Mouse (Mus musculus): ENCODE results near the gene Gm5617. TPM values are rescaled to one million over a fixed set of nuclear protein-coding genes. Genes with fewer than 3 reads are reported as not detected.
"Not testable (repeated sequence)": the region's sequence is repeated elsewhere in the genome, so short reads cannot be mapped to it uniquely, and the experiment has no call there.

Gene Gm5617
- 10 to 100 TPM; 10.2 to 13.7 TPM for total RNA-seq (2021)
- long read RNA-seq, experiment 1, transcript Gm5617-201 (1 exons, 531 nt) = major isoform, 8 of 8 reads
- long read RNA-seq, experiment 1, partial matches to known transcripts = 0 of 8 reads
- long read RNA-seq, experiment 1, other reads (novel, unspliced or antisense) = 0 of 8 reads
- long read RNA-seq, experiment 2, transcript Gm5617-201 (1 exons, 531 nt) = major isoform, 13 of 13 reads
- long read RNA-seq, experiment 2, partial matches to known transcripts = 0 of 13 reads
- long read RNA-seq, experiment 2, other reads (novel, unspliced or antisense) = 0 of 13 reads

DNA sequence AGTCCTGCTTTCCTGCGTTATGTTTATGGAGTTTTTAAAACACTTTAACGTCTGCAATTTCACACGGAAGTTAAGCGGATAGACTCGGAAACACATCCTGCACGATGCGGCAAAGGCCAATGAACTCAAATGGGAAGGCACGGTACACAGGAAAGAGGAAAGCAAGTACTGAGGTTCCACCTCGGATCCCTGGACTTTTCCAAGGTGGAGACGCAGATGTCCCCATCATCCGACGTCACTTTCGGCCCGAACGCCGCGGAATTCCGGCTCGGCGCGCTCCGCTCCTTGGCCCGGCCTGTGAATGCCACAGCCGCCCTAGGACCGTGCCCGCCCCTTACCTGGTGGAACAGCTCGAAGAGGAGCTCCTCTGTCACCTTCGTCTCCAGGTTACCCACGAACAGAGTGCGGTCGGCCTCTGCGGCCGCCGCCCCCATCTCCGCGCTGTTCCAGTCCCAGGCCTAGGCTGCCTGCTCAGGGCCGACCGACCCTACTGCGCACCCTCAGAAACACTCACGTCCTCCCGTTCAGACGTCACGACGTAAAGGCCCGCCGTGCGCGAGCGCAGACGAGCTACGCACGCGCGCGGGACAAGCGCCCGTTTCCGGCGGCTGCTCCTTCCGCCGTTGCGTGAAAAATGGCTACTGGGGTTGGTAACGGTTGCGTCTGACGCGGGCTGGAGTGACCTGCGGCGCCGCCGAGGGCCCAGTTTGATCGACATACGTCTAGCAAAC lies at the start of gene Gm5617, which contains the start of gene Rbm7:
TSS of gene Gm5617 (plus strand) at position 626 of the 731 bp plus-strand sequence.
TSS of gene Rbm7 (minus strand) at position 483 of the 731 bp plus-strand sequence.
- no peak for TF ChIP-seq CTCF (conservative IDR thresholded peaks at IDR 0.05)
- peak within 1 kb of the TSS; percentile 72 for H3K4me3 ChIP-seq
- peak within 1 kb of the TSS; percentile 94 for H3K27ac ChIP-seq
- DNase-seq (ENCODE audit: low spot score in 2 of 2) = peak; percentile 94 to 96

GRCm38 (mm10) chr9:48447783-48448209 lies 47.4 kb upstream of the Gm5617 start:
- DNase-seq (ENCODE audit: low spot score in 2 of 2) = peak in 1 of 2 experiments; percentile 29

GRCm38 (mm10) chr9:48450066-48450465 lies 45.2 kb upstream of the Gm5617 start:
- no peak for TF ChIP-seq CTCF (conservative IDR thresholded peaks at IDR 0.05)
- H3K27ac ChIP-seq = no peak overlapping the region
- no peak overlapping the region for H3K4me3 ChIP-seq
- no peak for DNase-seq (ENCODE audit: low spot score in 2 of 2)

More at GRCm38 (mm10) chr9:48447783-48448209, 47.4 kb upstream of the Gm5617 start:
- TF ChIP-seq CTCF (conservative IDR thresholded peaks at IDR 0.05) = peak; percentile 79
- H3K4me3 ChIP-seq = no peak overlapping the region
- H3K27ac ChIP-seq = no peak overlapping the region

DNA sequence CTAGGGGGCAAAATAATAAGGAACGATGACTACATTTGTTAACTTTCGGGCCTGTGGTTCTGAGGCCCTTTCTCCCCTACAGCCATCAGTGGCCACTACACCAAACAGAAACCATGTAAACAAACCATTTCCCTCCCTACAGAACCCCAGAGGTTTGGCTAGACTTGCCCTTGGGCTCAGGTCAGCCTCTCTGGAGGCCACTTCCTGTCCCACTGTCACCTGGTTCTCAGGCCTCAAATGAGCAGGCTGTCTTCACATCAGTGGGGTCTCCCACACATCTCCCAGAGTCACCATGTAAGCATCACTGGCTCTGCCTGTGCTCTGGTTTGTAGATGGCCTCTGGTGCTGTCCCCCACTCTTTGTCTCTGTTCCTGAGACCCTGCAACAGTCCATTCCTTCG lies 39.3 kb upstream of the Gm5617 start:
- no peak for DNase-seq (ENCODE audit: low spot score in 2 of 2)
- Histone ChIP-seq H3K4me3 (no peak overlapping the region), H3K27ac (no peak overlapping the region)
- no peak for TF ChIP-seq CTCF (conservative IDR thresholded peaks at IDR 0.05)

GRCm38 (mm10) chr9:48458879-48459278 lies 36.4 kb upstream of the Gm5617 start:
- TF ChIP-seq CTCF (conservative IDR thresholded peaks at IDR 0.05) = peak; percentile 57
- Histone ChIP-seq H3K27ac (no peak overlapping the region), H3K4me3 (no peak overlapping the region)
- DNase-seq (ENCODE audit: low spot score in 2 of 2) = no peak

- DNase-seq (ENCODE audit: low spot score in 2 of 2) = no peak
- Histone ChIP-seq H3K4me3 (no peak overlapping the region), H3K27ac (no peak overlapping the region)
- TF ChIP-seq CTCF (conservative IDR thresholded peaks at IDR 0.05) = no peak
Observed at GRCm38 (mm10) chr9:48459391-48459790, 35.9 kb upstream of the Gm5617 start.

DNA sequence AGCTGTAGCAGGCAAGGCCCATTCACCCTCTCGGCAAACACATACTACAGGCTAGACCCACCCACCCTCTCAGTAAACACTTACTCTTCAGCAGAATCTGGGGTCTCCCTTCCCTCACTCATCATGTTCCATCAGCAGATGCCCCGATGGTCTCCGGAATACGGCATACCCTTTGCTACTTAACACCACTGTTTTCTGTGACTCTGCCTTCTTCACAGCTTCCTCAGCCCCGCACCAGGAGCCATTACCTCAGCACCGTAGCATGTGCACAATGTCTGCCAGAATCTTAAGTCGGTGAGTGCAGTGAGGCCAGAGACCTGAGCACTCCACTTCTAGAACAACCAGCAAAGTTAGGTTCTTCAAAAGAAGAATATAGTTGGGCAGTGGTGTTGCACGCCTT lies 34.5 kb upstream of the Gm5617 start:
- no peak overlapping the region for H3K4me3 ChIP-seq
- TF ChIP-seq CTCF (conservative IDR thresholded peaks at IDR 0.05) = no peak
- no peak overlapping the region for H3K27ac ChIP-seq
- DNase-seq (ENCODE audit: low spot score in 2 of 2) = no peak

DNA sequence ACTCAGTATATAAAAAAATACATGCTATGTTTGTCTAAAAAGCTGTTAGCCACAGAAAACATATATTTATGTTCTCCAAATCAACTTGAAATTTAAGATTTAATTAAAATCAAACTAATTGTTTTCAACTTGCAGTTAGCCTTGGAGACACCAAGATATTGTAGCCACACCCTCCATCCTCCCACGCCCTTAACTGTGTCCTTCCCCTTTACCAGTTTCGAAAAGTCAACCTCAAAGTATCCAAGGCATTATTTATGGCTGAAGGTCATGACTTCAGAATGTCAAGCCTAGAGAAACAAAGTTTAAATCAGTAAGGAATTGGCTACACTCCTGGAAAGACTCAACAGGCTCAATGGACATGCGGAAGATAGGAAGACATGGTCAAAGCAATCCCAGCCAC lies 33.7 kb upstream of the Gm5617 start:
- no peak for TF ChIP-seq CTCF (conservative IDR thresholded peaks at IDR 0.05)
- DNase-seq (ENCODE audit: low spot score in 2 of 2) = no peak
- Histone ChIP-seq H3K27ac (no peak overlapping the region), H3K4me3 (no peak overlapping the region)

DNA sequence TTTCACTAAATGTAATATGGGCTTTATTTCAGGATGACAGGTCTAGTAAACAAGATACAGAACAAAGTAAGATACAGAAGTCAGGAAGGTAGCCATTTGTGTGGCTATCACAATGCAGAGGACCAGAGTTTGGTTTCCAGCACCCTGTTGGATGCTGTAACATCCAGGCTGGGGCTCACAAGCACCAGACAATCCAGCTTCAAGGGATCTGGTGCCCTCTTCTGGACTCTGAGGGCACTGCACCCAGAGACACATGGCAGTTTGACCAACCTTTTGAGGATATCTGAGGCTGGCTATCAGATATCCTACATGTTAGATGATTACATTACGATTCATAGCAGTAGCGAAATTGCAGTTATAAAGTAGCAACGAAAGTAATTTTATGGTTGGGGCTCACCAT lies 29.6 kb upstream of the Gm5617 start:
- TF ChIP-seq CTCF (conservative IDR thresholded peaks at IDR 0.05) = peak; percentile 59
- Histone ChIP-seq H3K4me3 (no peak overlapping the region), H3K27ac (no peak overlapping the region)
- no peak for DNase-seq (ENCODE audit: low spot score in 2 of 2)

GRCm38 (mm10) chr9:48466804-48467203 lies 28.4 kb upstream of the Gm5617 start:
- TF ChIP-seq CTCF (conservative IDR thresholded peaks at IDR 0.05) = peak; percentile 96
- Histone ChIP-seq H3K27ac (no peak overlapping the region), H3K4me3 (no peak overlapping the region)
- DNase-seq (ENCODE audit: low spot score in 2 of 2) = peak; percentile 25 to 65

DNA sequence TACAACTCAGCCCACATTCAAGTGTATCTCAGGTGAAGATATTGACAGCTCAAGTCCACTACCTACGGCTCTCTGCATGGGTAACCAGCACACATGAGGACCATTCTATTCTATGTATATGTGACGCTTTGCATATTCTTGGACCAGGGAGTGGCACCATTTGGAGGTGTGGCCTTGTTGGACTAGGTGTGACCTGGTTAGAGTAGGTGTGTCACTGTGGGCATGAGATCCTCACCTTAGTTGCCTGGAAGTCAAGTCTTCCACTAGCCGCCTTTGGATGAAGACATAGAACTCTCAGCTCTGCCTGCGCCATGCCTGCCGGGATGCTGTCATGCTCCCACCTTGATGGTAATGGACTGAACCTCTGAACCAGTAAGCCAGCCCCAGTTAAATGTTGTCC lies 27.8 kb upstream of the Gm5617 start:
- H3K27ac ChIP-seq; DNase-seq (ENCODE audit: low spot score in 2 of 2); H3K4me3 ChIP-seq: not testable (repeated sequence)

DNA sequence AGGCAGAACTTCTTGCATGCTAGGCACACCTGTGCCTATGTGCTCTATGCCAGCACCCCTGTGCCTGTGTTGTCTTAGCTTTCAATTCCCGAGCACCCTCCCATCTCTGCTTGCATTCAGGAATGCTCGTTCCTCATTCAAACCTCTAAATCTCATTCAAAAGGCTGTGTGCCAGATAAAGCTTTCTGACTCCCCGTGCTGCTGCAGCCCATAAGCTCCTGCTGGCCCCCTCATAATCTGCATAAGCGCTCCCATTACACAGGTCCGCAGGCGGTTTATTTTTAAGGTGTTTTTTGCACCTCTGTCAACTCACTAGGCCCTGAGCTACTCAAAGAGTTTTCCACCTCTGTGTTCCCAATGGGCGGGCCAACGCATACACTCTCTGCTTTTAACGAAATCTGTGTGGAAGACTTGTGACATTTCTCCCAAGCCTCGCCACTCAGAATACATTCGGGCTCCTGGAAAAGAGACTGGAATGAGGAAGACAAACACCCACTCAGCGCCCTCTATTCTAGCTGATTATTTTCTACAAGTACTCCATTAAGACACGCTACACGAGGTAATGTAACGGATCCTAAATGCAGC lies 22.7 kb upstream of the Gm5617 start:
- no peak for DNase-seq (ENCODE audit: low spot score in 2 of 2)
- Histone ChIP-seq H3K27ac (no peak overlapping the region), H3K4me3 (no peak overlapping the region)
- no peak for TF ChIP-seq CTCF (conservative IDR thresholded peaks at IDR 0.05)

DNA sequence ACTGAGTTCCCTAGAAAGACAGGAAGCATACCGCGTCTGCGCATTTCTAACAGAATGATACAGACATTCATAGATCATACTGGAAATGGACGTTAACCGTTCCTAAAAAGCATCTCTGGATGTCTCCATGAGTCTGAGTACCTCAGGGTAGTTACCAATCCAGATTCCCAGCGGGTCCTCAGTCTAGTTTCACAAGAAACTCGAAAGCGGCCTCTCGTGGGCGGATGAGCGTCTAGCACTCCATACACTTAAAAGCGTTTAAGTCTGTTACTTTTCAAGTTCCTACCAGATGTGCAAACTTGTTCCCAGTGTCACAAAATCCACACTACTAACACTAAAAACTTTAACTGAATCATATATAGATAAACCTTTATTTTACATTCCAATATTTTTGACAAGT lies 22.1 kb upstream of the Gm5617 start:
- H3K27ac ChIP-seq = no peak overlapping the region
- no peak overlapping the region for H3K4me3 ChIP-seq
- no peak for DNase-seq (ENCODE audit: low spot score in 2 of 2)
- TF ChIP-seq CTCF (conservative IDR thresholded peaks at IDR 0.05) = no peak
